Mouse (Mus musculus): ENCODE results near the gene Sdad1. TPM values are rescaled to one million over a fixed set of nuclear protein-coding genes. Genes with fewer than 3 reads are reported as not detected.
A peak's percentile ranks its signal among the peaks of the same experiment; 100 is the strongest.
"Not testable (repeated sequence)": the region's sequence is repeated elsewhere in the genome, so short reads cannot be mapped to it uniquely, and the experiment has no call there.

Sdad1 gene
- 10 to 100 TPM; 13.4 to 18.1 TPM for total RNA-seq (2021)
- long read RNA-seq, experiment 1, full-length matches to known transcripts, result 3 of 5 reads
- long read RNA-seq, experiment 1, partial matches to known transcripts, result 1 of 5 reads
- long read RNA-seq, experiment 1, other reads (novel, unspliced or antisense), result 1 of 5 reads
- long read RNA-seq, experiment 2, full-length matches to known transcripts, result 3 of 9 reads
- long read RNA-seq, experiment 2, partial matches to known transcripts, result 0 of 9 reads
- long read RNA-seq, experiment 2, other reads (novel, unspliced or antisense), result 6 of 9 reads

- DNase-seq, result peak; percentile 85
- intact Hi-C loops (cut with DNase I), result loop anchor here (5.0 kb wide), 1 partner anchor 87 kb away; no protein-coding TSS in a partner anchor
Measured at GRCm38 (mm10) chr5:92309681-92310511, at the start of gene Sdad1. Gene Sdad1, minus strand, starts transcription at chr5:92310479.

GRCm38 (mm10) chr5:92358767-92359455 lies 48.6 kb upstream of the Sdad1 start:
- DNase-seq, result no peak
- intact Hi-C loops (cut with DNase I), result no loop called here

GRCm38 (mm10) chr5:92358033-92358432 lies 47.8 kb upstream of the Sdad1 start:
- intact Hi-C loops (cut with DNase I), result no loop called here
- no peak for DNase-seq

- intact Hi-C loops (cut with DNase I), result no loop called here
- peak; percentile 35 to 56 for DNase-seq
Measured at GRCm38 (mm10) chr5:92353517-92353916, 43.2 kb upstream of the Sdad1 start.

- DNase-seq; intact Hi-C loops (cut with DNase I): not testable (repeated sequence)
Measured at GRCm38 (mm10) chr5:92352716-92353115, 42.4 kb upstream of the Sdad1 start.

- intact Hi-C loops (cut with DNase I), result no loop called here
Measured at GRCm38 (mm10) chr5:92349731-92350130, 39.5 kb upstream of the Sdad1 start.

GRCm38 (mm10) chr5:92348794-92349413 lies 38.6 kb upstream of the Sdad1 start, which contains the start of gene Cxcl10:
Gene Cxcl10, minus strand, starts transcription at chr5:92348889.
- no peak for DNase-seq
- intact Hi-C loops (cut with DNase I), result no loop called here

More at GRCm38 (mm10) chr5:92349731-92350130, 39.5 kb upstream of the Sdad1 start:
- no peak for DNase-seq

GRCm38 (mm10) chr5:92345006-92345405 lies 34.7 kb upstream of the Sdad1 start:
- DNase-seq, result peak in 1 of 2 experiments; percentile 25
- intact Hi-C loops (cut with DNase I), result no loop called here

GRCm38 (mm10) chr5:92340606-92341005 lies 30.3 kb upstream of the Sdad1 start:
- no peak for DNase-seq
- intact Hi-C loops (cut with DNase I), result no loop called here

GRCm38 (mm10) chr5:92336743-92337142 lies 26.5 kb upstream of the Sdad1 start:
- no peak for DNase-seq
- intact Hi-C loops (cut with DNase I), result no loop called here

- intact Hi-C loops (cut with DNase I), result no loop called here
- DNase-seq, result peak in 1 of 2 experiments; percentile 52
Measured at GRCm38 (mm10) chr5:92332359-92332840, 22.1 kb upstream of the Sdad1 start.

GRCm38 (mm10) chr5:92331635-92332338 lies 21.5 kb upstream of the Sdad1 start, which contains the start of gene Art3:
Gene Art3, plus strand, starts transcription at chr5:92331827.
- DNase-seq, result no peak
- intact Hi-C loops (cut with DNase I), result no loop called here

- no peak for DNase-seq
- intact Hi-C loops (cut with DNase I), result no loop called here
Measured at GRCm38 (mm10) chr5:92331122-92331521, 20.8 kb upstream of the Sdad1 start.

GRCm38 (mm10) chr5:92327929-92328328 lies 17.6 kb upstream of the Sdad1 start, which contains the start of gene Cxcl9:
Gene Cxcl9, minus strand, starts transcription at chr5:92328079.
- intact Hi-C loops (cut with DNase I), result no loop called here

GRCm38 (mm10) chr5:92327367-92327766 lies 17.1 kb upstream of the Sdad1 start:
- intact Hi-C loops (cut with DNase I), result no loop called here
- no peak for DNase-seq

More at GRCm38 (mm10) chr5:92327929-92328328, 17.6 kb upstream of the Sdad1 start, which contains the start of gene Cxcl9:
- DNase-seq, result no peak

- peak; percentile 49 to 70 for DNase-seq
- intact Hi-C loops (cut with DNase I), result no loop called here
Measured at GRCm38 (mm10) chr5:92323264-92323663, 13.0 kb upstream of the Sdad1 start.

- intact Hi-C loops (cut with DNase I), result no loop called here
- DNase-seq, result no peak
Measured at GRCm38 (mm10) chr5:92322612-92323011, 12.3 kb upstream of the Sdad1 start.

- no peak for DNase-seq
- intact Hi-C loops (cut with DNase I), result no loop called here
Measured at GRCm38 (mm10) chr5:92321631-92322400, 11.5 kb upstream of the Sdad1 start.

GRCm38 (mm10) chr5:92318596-92318995 lies 8.3 kb upstream of the Sdad1 start:
- DNase-seq, result peak in 1 of 2 experiments; percentile 18
- intact Hi-C loops (cut with DNase I), result no loop called here

All from gastrocnemius, postnatal 36 days (tissue).